Mouse (Mus musculus) megakaryocyte, embryonic 14.5 days (primary cell): ENCODE measurements around the gene Gm20388. TPM values are rescaled to one million over a fixed set of nuclear protein-coding genes. Genes with fewer than 3 reads are reported as not detected.

Experiments used
- H3K27me3 ChIP-seq: replicated peaks from 2 replicates; pipeline ENCODE3; 2012; ENCODE audit warnings: inconsistent platforms
- H3K36me3 ChIP-seq: replicated peaks from 2 replicates; pipeline ENCODE3; 2012; ENCODE audit warnings: low read length, inconsistent platforms, mixed read lengths
- H3K4me1 ChIP-seq: 2 replicates; pipeline ENCODE4 v1.6.1; 2012; ENCODE audit warnings: inconsistent platforms
- H3K4me3 ChIP-seq: replicated peaks from 2 replicates; pipeline ENCODE3; 2012; ENCODE audit warnings: moderate library complexity, mild to moderate bottlenecking, inconsistent platforms
- H3K9me3 ChIP-seq: 2 replicates; pipeline ENCODE4 v1.6.1; 2012; ENCODE audit warnings: inconsistent platforms
- FLI1 ChIP-seq: IDR thresholded peaks from 2 replicates; pipeline ENCODE4 v1.6.1; 2012; ENCODE audit warnings: low read length, inconsistent platforms, mixed read lengths
- GATA1 ChIP-seq: IDR thresholded peaks from 3 replicates; pipeline ENCODE4 v1.6.1; 2012; ENCODE audit warnings: mixed read lengths, low read length, inconsistent platforms, borderline replicate concordance
- polyA plus RNA-seq: library from polyadenylated mRNA; stranded (reverse); fragments of >175 nt; gene quantifications from 2 replicates; pipeline ENCODE4 v1.2.3, GENCODE M21; 2012; ENCODE audit warnings: low replicate concordance; ENCODE audit not compliant: insufficient read depth

The Gm20388 gene
- polyA plus RNA-seq, 1 experiment = 111 TPM

- H3K9me3 ChIP-seq = no peaks in the 10 kb centered on the region
- peak overlapping the region; percentile 18 for H3K4me3 ChIP-seq
- no peaks in the 10 kb centered on the region for H3K27me3 ChIP-seq
- H3K36me3 ChIP-seq = peaks cover 11% of the 10 kb centered on the region
- TF ChIP-seq GATA1 (no peak), FLI1 (no peak)
- peaks cover 99% of the 10 kb centered on the region for H3K4me1 ChIP-seq
Observed at GRCm38 (mm10) chr8:120479691-120480090, 569.0 kb downstream of the Gm20388 start.

- Histone ChIP-seq H3K36me3 (peaks cover 11% of the 10 kb centered on the region), H3K27me3 (no peaks in the 10 kb centered on the region), H3K4me3 (peak overlapping the region; percentile 82), H3K4me1 (peaks cover 96% of the 10 kb centered on the region), H3K9me3 (no peaks in the 10 kb centered on the region)
- TF ChIP-seq GATA1 (no peak), FLI1 (no peak)
Observed at GRCm38 (mm10) chr8:120482015-120482689, 571.5 kb downstream of the Gm20388 start.

- peaks cover 73% of the 10 kb centered on the region for H3K4me1 ChIP-seq
- H3K36me3 ChIP-seq = peaks cover 11% of the 10 kb centered on the region
- H3K9me3 ChIP-seq = no peaks in the 10 kb centered on the region
- TF ChIP-seq FLI1 (no peak), GATA1 (no peak)
- H3K27me3 ChIP-seq = no peaks in the 10 kb centered on the region
- H3K4me3 ChIP-seq = peak overlapping the region; percentile 86
Observed at GRCm38 (mm10) chr8:120484460-120484859, 573.8 kb downstream of the Gm20388 start.

GRCm38 (mm10) chr8:120485116-120485515 lies 574.5 kb downstream of the Gm20388 start:
- Histone ChIP-seq H3K4me3 (peak overlapping the region; percentile 86), H3K4me1 (peaks cover 67% of the 10 kb centered on the region), H3K36me3 (peaks cover 16% of the 10 kb centered on the region), H3K9me3 (no peaks in the 10 kb centered on the region), H3K27me3 (no peaks in the 10 kb centered on the region)
- no peak for TF ChIP-seq FLI1
- no peak for TF ChIP-seq GATA1

GRCm38 (mm10) chr8:120485551-120486476 lies 575.2 kb downstream of the Gm20388 start:
- TF ChIP-seq FLI1 = no peak
- no peak for TF ChIP-seq GATA1
- peaks cover 22% of the 10 kb centered on the region for H3K36me3 ChIP-seq
- H3K9me3 ChIP-seq = no peaks in the 10 kb centered on the region
- no peaks in the 10 kb centered on the region for H3K27me3 ChIP-seq
- H3K4me3 ChIP-seq = peak overlapping the region; percentile 100
- peaks cover 62% of the 10 kb centered on the region for H3K4me1 ChIP-seq

GRCm38 (mm10) chr8:120486477-120487376 lies 576.1 kb downstream of the Gm20388 start:
- peaks cover 32% of the 10 kb centered on the region for H3K36me3 ChIP-seq
- TF ChIP-seq GATA1 (peak; percentile 72; the same call in 2 of the 3 replicates), FLI1 (peak; percentile 71; the same call in 1 of the 2 replicates)
- no peaks in the 10 kb centered on the region for H3K27me3 ChIP-seq
- H3K4me1 ChIP-seq = peaks cover 62% of the 10 kb centered on the region
- no peaks in the 10 kb centered on the region for H3K9me3 ChIP-seq
- H3K4me3 ChIP-seq = peak overlapping the region; percentile 100

GRCm38 (mm10) chr8:120487377-120487728 lies 576.7 kb downstream of the Gm20388 start:
- H3K9me3 ChIP-seq = no peaks in the 10 kb centered on the region
- TF ChIP-seq FLI1 (no peak), GATA1 (no peak)
- peaks cover 35% of the 10 kb centered on the region for H3K36me3 ChIP-seq
- peak overlapping the region; percentile 100 for H3K4me3 ChIP-seq
- peaks cover 62% of the 10 kb centered on the region for H3K4me1 ChIP-seq
- H3K27me3 ChIP-seq = no peaks in the 10 kb centered on the region

GRCm38 (mm10) chr8:120487729-120488510 lies 577.3 kb downstream of the Gm20388 start:
- peaks cover 40% of the 10 kb centered on the region for H3K36me3 ChIP-seq
- TF ChIP-seq GATA1 = no peak
- no peak for TF ChIP-seq FLI1
- H3K4me3 ChIP-seq = peak overlapping the region; percentile 100
- peaks cover 62% of the 10 kb centered on the region for H3K4me1 ChIP-seq
- H3K27me3 ChIP-seq = no peaks in the 10 kb centered on the region
- H3K9me3 ChIP-seq = no peaks in the 10 kb centered on the region
